Mouse (Mus musculus) left cerebral cortex, adult 8-10 months (tissue): ENCODE results near the gene Zfp772. TPM values are rescaled to one million over a fixed set of nuclear protein-coding genes. Genes with fewer than 3 reads are reported as not detected.
A peak's percentile ranks its signal among the peaks of the same experiment; 100 is the strongest.
"Not testable (repeated sequence)": the region's sequence is repeated elsewhere in the genome, so short reads cannot be mapped to it uniquely, and the experiment has no call there.

Experiments
- DNase-seq, 2 experiments: peaks; one replicate each; pipeline ENCODE4 v3.0.0; 2022; ENCODE audit warnings: low spot score in 2 of 2
- total RNA-seq, 4 experiments: library from RNA; stranded (reverse); gene quantifications; 2 replicates each; pipeline ENCODE4 v1.2.4; 2022

Gene Zfp772
- 1 to 10 TPM; 7.3 to 9.0 (median 8.1) TPM for total RNA-seq

- peak; percentile 26 to 32 for DNase-seq
Observed at GRCm38 (mm10) chr7:7209313-7210151, at the start of gene Zfp772. Zfp772 (minus strand) TSS chr7:7209998.

GRCm38 (mm10) chr7:7247228-7247627, 37.4 kb upstream of the Zfp772 start, which contains the start of gene Vmn2r29:
Vmn2r29 (minus strand) TSS chr7:7247328.
- not testable (repeated sequence) for DNase-seq

GRCm38 (mm10) chr7:7188191-7188942, 21.4 kb downstream of the Zfp772 start:
- peak; percentile 72 to 73 for DNase-seq

DNA sequence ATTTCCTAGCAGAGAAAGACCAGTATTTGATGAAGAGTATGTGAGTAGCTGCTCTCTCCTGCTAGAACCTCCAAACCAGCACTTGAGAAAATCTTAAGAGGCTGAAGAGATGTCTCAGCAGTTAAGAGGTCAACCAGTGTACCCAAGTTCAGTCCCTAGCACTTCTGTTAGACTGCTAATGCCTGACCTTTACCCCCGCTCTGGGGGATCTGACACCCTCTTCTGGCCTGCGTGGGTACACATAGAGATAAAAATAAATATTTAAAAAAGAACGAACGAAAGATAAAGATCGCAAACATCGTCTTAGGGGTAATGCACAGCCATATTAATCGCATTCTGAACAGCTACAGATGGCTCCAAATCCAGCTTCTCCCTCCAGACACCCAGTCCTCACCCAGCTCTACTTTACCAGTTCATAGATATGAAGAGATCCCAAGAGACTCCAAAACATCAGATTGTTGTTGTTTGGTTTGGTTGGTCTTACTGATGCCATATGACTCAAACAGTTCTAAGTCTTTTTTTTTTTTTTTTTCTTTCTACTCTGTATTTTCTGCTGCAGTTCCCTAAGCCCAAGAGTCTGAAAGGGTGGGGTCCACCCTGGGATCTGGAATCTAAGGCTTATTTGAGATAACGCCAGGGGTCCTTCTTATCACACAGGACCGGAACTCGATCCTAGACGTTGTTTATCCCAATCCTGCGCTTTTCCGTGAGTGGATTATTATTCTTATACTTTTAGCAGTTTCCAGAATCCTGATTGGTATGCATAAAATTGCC, 22.2 kb downstream of the Zfp772 start:
- no peak for DNase-seq

GRCm38 (mm10) chr7:7185897-7186296, 23.9 kb downstream of the Zfp772 start:
- DNase-seq, result no peak

DNA sequence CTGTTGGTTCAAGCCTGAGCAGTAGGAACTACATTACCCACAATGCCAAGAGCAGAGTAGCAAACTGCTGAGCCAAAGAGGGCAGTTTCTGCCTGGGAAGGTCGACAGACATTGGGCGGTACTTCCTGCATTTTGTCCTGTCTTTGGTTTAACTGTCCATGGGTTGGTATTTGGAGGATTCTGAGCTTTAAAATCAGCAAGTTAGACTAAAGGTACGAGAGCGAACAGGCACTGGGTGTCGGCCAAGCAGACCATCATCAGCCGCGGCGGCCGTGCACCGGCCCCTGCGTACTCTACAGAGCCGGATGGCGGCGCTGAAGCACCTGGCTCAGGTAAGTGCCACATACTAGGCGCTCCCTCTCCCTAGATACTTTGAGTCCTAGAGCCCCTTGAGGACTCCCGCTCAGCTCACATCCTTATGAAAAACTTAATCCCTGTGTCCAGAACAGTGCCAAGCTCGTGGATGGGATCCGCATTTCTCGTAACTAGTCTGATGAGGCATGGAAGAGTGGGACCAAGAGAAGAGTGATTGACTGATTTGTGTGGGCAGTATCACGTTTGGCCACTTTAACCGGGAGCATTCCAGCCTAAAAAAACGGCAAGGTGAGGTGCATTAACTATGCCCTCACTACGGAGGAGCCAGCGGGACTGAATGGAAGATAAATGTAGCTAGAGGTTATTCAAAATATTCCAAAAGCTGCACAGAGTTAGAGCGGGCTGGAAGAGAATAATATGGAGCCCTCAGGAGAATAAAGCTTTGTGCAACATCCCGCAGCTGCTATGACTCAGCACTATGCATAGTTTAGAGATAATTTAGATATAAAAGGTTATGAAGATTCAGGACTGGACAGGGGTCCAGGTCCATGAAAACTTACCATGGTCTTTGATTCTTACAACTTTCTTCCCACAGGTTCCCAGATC, 38.3 kb downstream of the Zfp772 start, which contains the start of gene Zfp418:
Zfp418 (plus strand) TSS at position 104 of the 921 bp plus-strand sequence.
- peak; percentile 40 to 66 for DNase-seq

Other genes with a start within 250 kb of the Zfp772 start
- under 1 TPM in 1 of 4 experiments, not detected in 3; 0.62 TPM for gene Aurkc, start 214.7 kb downstream of the Zfp772 start, total RNA-seq
- 10 to 100 TPM; 11.7 to 13.3 (median 12.4) TPM for gene Zfp954, start 88.5 kb downstream of the Zfp772 start, total RNA-seq
- 1 to 10 TPM; 1.3 to 2.5 (median 1.6) TPM for gene Zfp773, start 73.2 kb downstream of the Zfp772 start, total RNA-seq
- gene Zfp418, start 38.7 kb downstream of the Zfp772 start, total RNA-seq, result 1 to 10 TPM; 7.3 to 8.4 (median 7.7) TPM
- gene Vmn2r29, start 37.3 kb upstream of the Zfp772 start, total RNA-seq, result 1 to 10 TPM; 1.1 to 2.5 (median 1.8) TPM
- 10 to 100 TPM in 2 of 4 experiments, 1 to 10 TPM in 2; 8.7 to 14.7 (median 9.6) TPM for gene Gm45844, start 68.3 kb upstream of the Zfp772 start, total RNA-seq
- gene Clcn4, start 90.9 kb upstream of the Zfp772 start, total RNA-seq, result 100 to 1,000 TPM; 125 to 134 (median 129) TPM
- gene Vmn2r30, start 127.6 kb upstream of the Zfp772 start, total RNA-seq, result under 1 TPM in 2 of 4 experiments, not detected in 2; 0.06 to 0.07 TPM
- gene Gm45783, start 164.6 kb upstream of the Zfp772 start, total RNA-seq, result not detected
- not detected for gene Vmn2r31, start 189.7 kb upstream of the Zfp772 start, total RNA-seq